Mouse (Mus musculus) hindbrain, embryonic 13.5 days (tissue): Measurements from ENCODE around the gene Zfp618. TPM values are rescaled to one million over a fixed set of nuclear protein-coding genes. Genes with fewer than 3 reads are reported as not detected.
A peak's percentile ranks its signal among the peaks of the same experiment; 100 is the strongest.

Source experiments
- ATAC-seq: fragments of 200-750 bp; cut with Nextera tagmentation; 2 replicates; pipeline ENCODE4 v1.8.0; 2017; ENCODE audit warnings: moderate TSS enrichment; ENCODE audit not compliant: low FRiP score
- H3K27ac ChIP-seq: fragments of 300-500 bp; sonication (generic); 2 replicates; pipeline ENCODE4 v1.5.1; 2015; ENCODE audit warnings: inconsistent platforms, mild to moderate bottlenecking, moderate library complexity
- H3K27me3 ChIP-seq: fragments of 300-500 bp; sonication (generic); 2 replicates; pipeline ENCODE4 v1.6.1; 2015; ENCODE audit warnings: mild to moderate bottlenecking, inconsistent platforms
- H3K36me3 ChIP-seq: fragments of 300-500 bp; sonication (generic); 2 replicates; pipeline ENCODE4 v1.6.1; 2015; ENCODE audit warnings: mild to moderate bottlenecking, inconsistent platforms
- H3K4me1 ChIP-seq: fragments of 300-500 bp; sonication (generic); replicated peaks from 2 replicates; pipeline ENCODE4 v1.6.1; 2015; ENCODE audit warnings: inconsistent platforms
- H3K4me2 ChIP-seq: fragments of 300-500 bp; sonication (generic); 2 replicates; pipeline ENCODE4 v1.6.1; 2015; ENCODE audit warnings: inconsistent platforms, mild to moderate bottlenecking, moderate library complexity
- H3K4me3 ChIP-seq: fragments of 300-500 bp; sonication (generic); 2 replicates; pipeline ENCODE4 v1.5.1; 2015; ENCODE audit warnings: mild to moderate bottlenecking, inconsistent platforms
- H3K9ac ChIP-seq: fragments of 300-500 bp; sonication (generic); 2 replicates; pipeline ENCODE4 v1.6.1; 2015; ENCODE audit warnings: mild to moderate bottlenecking, inconsistent platforms
- H3K9me3 ChIP-seq: fragments of 300-500 bp; sonication (generic); 2 replicates; pipeline ENCODE4 v1.6.1; 2016; ENCODE audit warnings: inconsistent platforms
- WGBS: fragments of 180-500 bp; shearing (Covaris S2); methylation state at CpG from one replicate; pipeline ENCODE4 v1.1.7; 2015; 5-methylcytosine and 5-hydroxymethylcytosine counted together
- polyA plus RNA-seq: library from polyadenylated mRNA; unstranded; fragments of >200 nt; fragmentation: Nextera tagmentation; extraction: Ambion mirVana; gene quantifications from 2 replicates; pipeline ENCODE4 v1.2.1, GENCODE M21; 2015

Gene Zfp618
- polyA plus RNA-seq, 1 experiment from 2014 or later, result 37.9 TPM

GRCm38 (mm10) chr4:63089484-63089883 is 124.1 kb downstream of the Zfp618 start:
- Histone ChIP-seq H3K27ac (no peak overlapping the region), H3K36me3 (peaks cover 81% of the 10 kb centered on the region), H3K27me3 (no peaks in the 10 kb centered on the region), H3K4me1 (peaks cover 14% of the 10 kb centered on the region; the same call in 1 of the 2 replicates), H3K9me3 (no peaks in the 10 kb centered on the region), H3K4me3 (no peak overlapping the region), H3K4me2 (no peak overlapping the region), H3K9ac (no peak overlapping the region)
- 95% methylated on average over 1 of the region's 1 CpGs for WGBS
- ATAC-seq, result no peak

GRCm38 (mm10) chr4:63091151-63091550 is 125.8 kb downstream of the Zfp618 start:
- Histone ChIP-seq H3K9me3 (no peaks in the 10 kb centered on the region), H3K27ac (no peak overlapping the region), H3K9ac (no peak overlapping the region), H3K4me2 (no peak overlapping the region), H3K36me3 (peaks cover 96% of the 10 kb centered on the region), H3K27me3 (no peaks in the 10 kb centered on the region), H3K4me1 (peaks cover 11% of the 10 kb centered on the region; the same call in 1 of the 2 replicates), H3K4me3 (no peak overlapping the region)
- no peak for ATAC-seq
- 84% methylated on average over 5 of the region's 5 CpGs for WGBS

- no peak for ATAC-seq
- Histone ChIP-seq H3K27ac (no peak overlapping the region), H3K9me3 (no peaks in the 10 kb centered on the region), H3K9ac (no peak overlapping the region), H3K4me2 (no peak overlapping the region), H3K4me1 (no peaks in the 10 kb centered on the region), H3K27me3 (no peaks in the 10 kb centered on the region), H3K36me3 (peaks cover 78% of the 10 kb centered on the region), H3K4me3 (no peak overlapping the region)
- 89% methylated on average over 1 of the region's 1 CpGs for WGBS
Observed at GRCm38 (mm10) chr4:63097603-63098002, 132.2 kb downstream of the Zfp618 start.

GRCm38 (mm10) chr4:63100478-63100877 is 135.1 kb downstream of the Zfp618 start:
- Histone ChIP-seq H3K27ac (no peak overlapping the region), H3K27me3 (no peaks in the 10 kb centered on the region), H3K9me3 (no peaks in the 10 kb centered on the region), H3K4me1 (no peaks in the 10 kb centered on the region), H3K36me3 (peaks cover 74% of the 10 kb centered on the region), H3K4me2 (no peak overlapping the region), H3K9ac (no peak overlapping the region), H3K4me3 (no peak overlapping the region)
- 92% methylated on average over 11 of the region's 11 CpGs for WGBS
- no peak for ATAC-seq

GRCm38 (mm10) chr4:63102025-63102424 is 136.7 kb downstream of the Zfp618 start:
- no peaks in the 10 kb centered on the region for H3K4me1 ChIP-seq
- H3K4me3 ChIP-seq, result no peak overlapping the region
- H3K9ac ChIP-seq, result no peak overlapping the region
- WGBS, result 91% methylated on average over 4 of the region's 4 CpGs
- peaks cover 66% of the 10 kb centered on the region for H3K36me3 ChIP-seq
- H3K27me3 ChIP-seq, result no peaks in the 10 kb centered on the region
- no peak overlapping the region for H3K27ac ChIP-seq
- H3K9me3 ChIP-seq, result no peaks in the 10 kb centered on the region
- H3K4me2 ChIP-seq, result no peak overlapping the region
- no peak for ATAC-seq

GRCm38 (mm10) chr4:63105651-63106050 is 140.3 kb downstream of the Zfp618 start:
- WGBS, result 98% methylated on average over 8 of the region's 8 CpGs
- Histone ChIP-seq H3K27ac (no peak overlapping the region), H3K4me2 (no peak overlapping the region), H3K9me3 (no peaks in the 10 kb centered on the region), H3K9ac (no peak overlapping the region), H3K36me3 (peaks cover 45% of the 10 kb centered on the region), H3K4me1 (no peaks in the 10 kb centered on the region), H3K27me3 (no peaks in the 10 kb centered on the region), H3K4me3 (no peak overlapping the region)
- no peak for ATAC-seq

GRCm38 (mm10) chr4:63118639-63119437 is 153.5 kb downstream of the Zfp618 start:
- Histone ChIP-seq H3K4me3 (no peak overlapping the region), H3K9me3 (no peaks in the 10 kb centered on the region), H3K27me3 (no peaks in the 10 kb centered on the region), H3K4me1 (no peaks in the 10 kb centered on the region), H3K36me3 (peaks cover 65% of the 10 kb centered on the region), H3K27ac (peak overlapping the region; percentile 23; the same call in 1 of the 2 replicates), H3K9ac (no peak overlapping the region), H3K4me2 (no peak overlapping the region)
- WGBS, result 94% methylated on average over 5 of the region's 5 CpGs
- ATAC-seq, result peak; percentile 89

- H3K9me3 ChIP-seq, result no peaks in the 10 kb centered on the region
- no peak overlapping the region for H3K4me3 ChIP-seq
- no peak overlapping the region for H3K4me2 ChIP-seq
- no peaks in the 10 kb centered on the region for H3K4me1 ChIP-seq
- no peaks in the 10 kb centered on the region for H3K27me3 ChIP-seq
- WGBS, result 83% methylated on average over 8 of the region's 8 CpGs
- no peak for ATAC-seq
- no peak overlapping the region; the same call in 1 of the 2 replicates for H3K27ac ChIP-seq
- H3K9ac ChIP-seq, result no peak overlapping the region
- peaks cover 49% of the 10 kb centered on the region for H3K36me3 ChIP-seq
Observed at GRCm38 (mm10) chr4:63124861-63125466, 159.6 kb downstream of the Zfp618 start.

GRCm38 (mm10) chr4:63129891-63130624 is 164.7 kb downstream of the Zfp618 start:
- no peak overlapping the region for H3K27ac ChIP-seq
- H3K9me3 ChIP-seq, result no peaks in the 10 kb centered on the region
- H3K4me2 ChIP-seq, result no peak overlapping the region
- H3K36me3 ChIP-seq, result peaks cover 64% of the 10 kb centered on the region
- ATAC-seq, result peak; percentile 28; the same call in 1 of the 2 replicates
- H3K4me1 ChIP-seq, result no peaks in the 10 kb centered on the region
- no peak overlapping the region for H3K9ac ChIP-seq
- H3K4me3 ChIP-seq, result no peak overlapping the region
- H3K27me3 ChIP-seq, result no peaks in the 10 kb centered on the region
- WGBS, result 93% methylated on average over 5 of the region's 5 CpGs

GRCm38 (mm10) chr4:63147268-63147667 is 181.9 kb downstream of the Zfp618 start:
- Histone ChIP-seq H3K4me1 (no peaks in the 10 kb centered on the region), H3K9me3 (0 out of 2 replicates have a peak, but pooled peaks cover 4% of the 10 kb centered on the region), H3K4me2 (no peak overlapping the region), H3K4me3 (no peak overlapping the region), H3K36me3 (no peaks in the 10 kb centered on the region; the same call in 1 of the 2 replicates), H3K27me3 (no peaks in the 10 kb centered on the region), H3K9ac (no peak overlapping the region), H3K27ac (no peak overlapping the region)
- no peak for ATAC-seq
- WGBS, result 96% methylated on average over 6 of the region's 6 CpGs

- Histone ChIP-seq H3K27me3 (no peaks in the 10 kb centered on the region), H3K4me1 (no peaks in the 10 kb centered on the region), H3K4me3 (no peak overlapping the region), H3K9me3 (0 out of 2 replicates have a peak, but pooled peaks cover 4% of the 10 kb centered on the region), H3K4me2 (no peak overlapping the region), H3K36me3 (no peaks in the 10 kb centered on the region; the same call in 1 of the 2 replicates), H3K27ac (no peak overlapping the region), H3K9ac (no peak overlapping the region)
- ATAC-seq, result no peak
- WGBS, result 95% methylated on average over 6 of the region's 6 CpGs
Observed at GRCm38 (mm10) chr4:63151127-63151526, 185.8 kb downstream of the Zfp618 start.

GRCm38 (mm10) chr4:63154028-63154427 is 188.7 kb downstream of the Zfp618 start:
- no peaks in the 10 kb centered on the region for H3K36me3 ChIP-seq
- no peaks in the 10 kb centered on the region for H3K9me3 ChIP-seq
- no peak overlapping the region for H3K27ac ChIP-seq
- H3K4me2 ChIP-seq, result no peak overlapping the region
- no peak overlapping the region for H3K4me3 ChIP-seq
- no peak overlapping the region for H3K9ac ChIP-seq
- H3K27me3 ChIP-seq, result no peaks in the 10 kb centered on the region
- no peak for ATAC-seq
- H3K4me1 ChIP-seq, result no peaks in the 10 kb centered on the region
- 59% methylated on average over 4 of the region's 4 CpGs for WGBS
